8 mouse cellular contexts compared by ENCODE assay signal in genomic region chr10:61647790-61648736, GRCm38 (mm10). TPM values are rescaled to one million over a fixed set of nuclear protein-coding genes. Genes with fewer than 3 reads are reported as not detected.
DNase-seq lines count a peak whose midpoint lies in the region; ATAC-seq lines count a peak whose summit lies in the region.

Gene Ppa1 (plus strand): TSS chr10:61648552.

- no peaks in the 10 kb centered on the region for H3K27me3 ChIP-seq in heart, embryonic 13.5 days (replicated peaks)
- peaks cover 3% of the 10 kb centered on the region; the same call in 1 of the 2 replicates for H3K27me3 ChIP-seq in liver, embryonic 13.5 days
- H3K27me3 ChIP-seq in stomach, embryonic 16.5 days (ENCODE audit: control insufficient read depth, insufficient read depth, low read length), result no peaks in the 10 kb centered on the region

- peak; percentile 90 for ATAC-seq in erythroid progenitor cell, adult 5-6 weeks (replicated peaks; ENCODE audit: low FRiP score, poor library complexity, severe bottlenecking)
- peak; percentile 98 for ATAC-seq in heart, embryonic 13.5 days (ENCODE audit: extremely low read depth, insufficient number of reproducible peaks, low FRiP score, low TSS enrichment)
- peak; percentile 96 for ATAC-seq in liver, embryonic 13.5 days (ENCODE audit: low read depth)
- peak; percentile 97 for ATAC-seq in stomach, embryonic 16.5 days (ENCODE audit: insufficient read depth, low FRiP score)

- H3K9ac ChIP-seq in heart, embryonic 13.5 days, result peak within 1 kb of the TSS; percentile 89
- H3K9ac ChIP-seq in liver, embryonic 13.5 days, result peak within 1 kb of the TSS; percentile 89
- peak within 1 kb of the TSS; percentile 81 for H3K9ac ChIP-seq in stomach, embryonic 16.5 days (ENCODE audit: low read length)

- peak within 1 kb of the TSS; percentile 78 for H3K4me3 ChIP-seq in heart, embryonic 13.5 days
- peak within 1 kb of the TSS; percentile 87 for H3K4me3 ChIP-seq in liver, embryonic 13.5 days (replicated peaks)
- peak within 1 kb of the TSS; percentile 75 for H3K4me3 ChIP-seq in stomach, embryonic 16.5 days (replicated peaks; ENCODE audit: low read length)

- peaks cover 15% of the 10 kb centered on the region for H3K36me3 ChIP-seq in heart, embryonic 13.5 days
- H3K36me3 ChIP-seq in liver, embryonic 13.5 days, result peaks cover 13% of the 10 kb centered on the region; the same call in 1 of the 2 replicates
- H3K36me3 ChIP-seq in stomach, embryonic 16.5 days (ENCODE audit: control insufficient read depth, insufficient read depth, low read length), result no peaks in the 10 kb centered on the region

- H3K27ac ChIP-seq in heart, embryonic 13.5 days (replicated peaks), result peak within 1 kb of the TSS; percentile 75
- H3K27ac ChIP-seq in liver, embryonic 13.5 days, result peak within 1 kb of the TSS; percentile 81
- H3K27ac ChIP-seq in stomach, embryonic 16.5 days (ENCODE audit: low read length), result peak within 1 kb of the TSS; percentile 81

- peak within 1 kb of the TSS; percentile 96 for H3K4me2 ChIP-seq in heart, embryonic 13.5 days
- H3K4me2 ChIP-seq in liver, embryonic 13.5 days, result peak within 1 kb of the TSS; percentile 96
- peak within 1 kb of the TSS; percentile 78 for H3K4me2 ChIP-seq in stomach, embryonic 16.5 days (ENCODE audit: low read depth, low read length)

- H3K4me1 ChIP-seq in heart, embryonic 13.5 days, result peaks cover 13% of the 10 kb centered on the region
- peaks cover 30% of the 10 kb centered on the region for H3K4me1 ChIP-seq in liver, embryonic 13.5 days (replicated peaks)
- 0 out of 2 replicates have a peak, but pooled peaks cover 4% of the 10 kb centered on the region for H3K4me1 ChIP-seq in stomach, embryonic 16.5 days (ENCODE audit: control insufficient read depth, insufficient read depth, low read length)

- peak; percentile 93 for DNase-seq in CD4-positive helper T cell, adult 2 months (ENCODE audit: low read depth, low spot score)
- DNase-seq in brain, embryonic 18.5 days (ENCODE audit: low read depth, low spot score), result peak; percentile 67
- DNase-seq in kidney, postnatal 14 days, result peak; percentile 93
- DNase-seq in liver, embryonic 13.5 days, result peak; percentile 81
- peak; percentile 93 for DNase-seq in neural tube, embryonic 10.5 days (ENCODE audit: extremely low spot score, low spot score)

- WGBS in heart, embryonic 13.5 days, result 2% methylated on average over 47 of the region's 50 CpGs
- 3% methylated on average over 48 of the region's 50 CpGs for WGBS in liver, embryonic 13.5 days (ENCODE audit: insufficient replicate concordance)
- WGBS in stomach, embryonic 16.5 days, result 2% methylated on average over 48 of the region's 50 CpGs

- H3K9me3 ChIP-seq in heart, embryonic 13.5 days, result no peaks in the 10 kb centered on the region
- H3K9me3 ChIP-seq in liver, embryonic 13.5 days (replicated peaks), result no peaks in the 10 kb centered on the region
- H3K9me3 ChIP-seq in stomach, embryonic 16.5 days (replicated peaks; ENCODE audit: control insufficient read depth, low read length), result no peaks in the 10 kb centered on the region

RNA-seq across cellular contexts. Expression of gene Ppa1, which starts in this region (rescaled TPM):
- 13.8 and 15.1 TPM in 2 replicates for total RNA-seq in erythroid progenitor cell, adult 5-6 weeks (2015; ENCODE audit: low replicate concordance)
- 7.0 and 17.5 TPM in 2 replicates for total RNA-seq in erythroid progenitor cell, adult 5-6 weeks (2017; ENCODE audit: low replicate concordance)
- polyA plus RNA-seq in heart, embryonic 13.5 days (2015; fragmentation: Nextera tagmentation; extraction: Ambion mirVana), result 113 and 124 TPM in 2 replicates
- polyA plus RNA-seq in liver, embryonic 13.5 days (2015; fragmentation: Nextera tagmentation; extraction: Ambion mirVana), result 140 and 158 TPM in 2 replicates
- 156 and 158 TPM in 2 replicates for polyA plus RNA-seq in stomach, embryonic 16.5 days (2015; fragmentation: Nextera tagmentation; extraction: Ambion mirVana)

Comparison
In these comparisons a context has a peak if more than half of its experiments do, and no peak if none do; other contexts are left out.
1. Peak in every context shown above with its lines: DNase-seq, ATAC-seq, H3K4me3 ChIP-seq and H3K27ac ChIP-seq.